Mouse (Mus musculus) G1E-ER4 (cell line): Measurements from ENCODE around the gene Fstl3. TPM values are rescaled to one million over a fixed set of nuclear protein-coding genes. Genes with fewer than 3 reads are reported as not detected.

Experiments used
- GATA1 ChIP-seq: IDR thresholded peaks from one replicate; pipeline ENCODE4 v1.8.0; 2012; ENCODE audit warnings: low read length, inconsistent platforms
- polyA plus RNA-seq: library from polyadenylated mRNA; stranded (reverse); fragments of >175 nt; gene quantifications from 2 replicates; pipeline ENCODE4 v1.2.3, GENCODE M21; 2012

Fstl3 gene
- polyA plus RNA-seq, 1 experiment = 0.11 TPM

- no peak for TF ChIP-seq GATA1
These were observed 2.4 kb upstream of the Fstl3 start for GRCm38 (mm10) chr10:79774486-79775279.

GRCm38 (mm10) chr10:79778006-79778405, 934 bp downstream of the Fstl3 start:
- TF ChIP-seq GATA1 = no peak

GRCm38 (mm10) chr10:79779193-79779592, 2.1 kb downstream of the Fstl3 start:
- TF ChIP-seq GATA1 = no peak

GRCm38 (mm10) chr10:79779784-79780663, 3.0 kb downstream of the Fstl3 start:
- no peak for TF ChIP-seq GATA1

GRCm38 (mm10) chr10:79780664-79781015, 3.6 kb downstream of the Fstl3 start:
- TF ChIP-seq GATA1 = no peak

GRCm38 (mm10) chr10:79781139-79781538, 4.1 kb downstream of the Fstl3 start:
- TF ChIP-seq GATA1 = no peak

GRCm38 (mm10) chr10:79781956-79782355, 4.9 kb downstream of the Fstl3 start:
- no peak for TF ChIP-seq GATA1

- TF ChIP-seq GATA1 = no peak
These were observed 6.0 kb downstream of the Fstl3 start for GRCm38 (mm10) chr10:79783050-79783449.

- TF ChIP-seq GATA1 = no peak
These were observed 7.1 kb downstream of the Fstl3 start for GRCm38 (mm10) chr10:79783920-79784800.

- no peak for TF ChIP-seq GATA1
These were observed 11.5 kb downstream of the Fstl3 start for GRCm38 (mm10) chr10:79788386-79789158.

- no peak for TF ChIP-seq GATA1
These were observed 12.5 kb downstream of the Fstl3 start for GRCm38 (mm10) chr10:79789581-79789980.

GRCm38 (mm10) chr10:79790861-79791260, 13.8 kb downstream of the Fstl3 start, which contains the start of gene Prss57:
Prss57 (minus strand) TSS chr10:79790961.
- no peak for TF ChIP-seq GATA1

- no peak for TF ChIP-seq GATA1
These were observed 15.4 kb downstream of the Fstl3 start for GRCm38 (mm10) chr10:79792339-79793040.

- no peak for TF ChIP-seq GATA1
These were observed 16.1 kb downstream of the Fstl3 start, which contains the start of gene Palm for GRCm38 (mm10) chr10:79793051-79793737. Palm (plus strand) TSS chr10:79793572.
